Mouse (Mus musculus): ENCODE measurements around the gene Gpr88.

GRCm38 (mm10) chr3:116233515-116233914 lies 19.8 kb downstream of the Gpr88 start:
- TF ChIP-seq MAX (IDR thresholded peaks at IDR 0.05; ENCODE audit: low read depth) (no peak), TCF12 (IDR thresholded peaks at IDR 0.05; ENCODE audit: insufficient read depth, poor library complexity, severe bottlenecking) (no peak), USF1 (IDR thresholded peaks at IDR 0.05; ENCODE audit: low read depth) (no peak), POLR2AphosphoS2 (IDR thresholded peaks at IDR 0.05; ENCODE audit: insufficient read length, low read depth) (no peak)
